Mouse (Mus musculus) limb, embryonic 14.5 days (tissue): ENCODE measurements around the gene Snrnp40. TPM values are rescaled to one million over a fixed set of nuclear protein-coding genes. Genes with fewer than 3 reads are reported as not detected.

Experiments used
- ATAC-seq: fragments of 200-750 bp; cut with Nextera tagmentation; 2 replicates; pipeline ENCODE4 v1.8.0; 2017; ENCODE audit warnings: low read depth, moderate number of reproducible peaks, moderate TSS enrichment; ENCODE audit not compliant: low FRiP score
- DNase-seq: peaks from one replicate; pipeline ENCODE4 v3.0.0-alpha.2; 2015; ENCODE audit warnings: low spot score
- H3K27ac ChIP-seq: fragments of 300-500 bp; sonication (generic); replicated peaks from 2 replicates; pipeline ENCODE4 v1.5.1; 2014; ENCODE audit warnings: low read depth, mild to moderate bottlenecking, low read length, moderate library complexity, mixed read lengths
- H3K27me3 ChIP-seq: fragments of 300-500 bp; sonication (generic); 2 replicates; pipeline ENCODE4 v1.6.1; 2014; ENCODE audit warnings: low read length, mixed read lengths; ENCODE audit not compliant: control insufficient read depth, insufficient read depth
- H3K36me3 ChIP-seq: fragments of 300-500 bp; sonication (generic); 2 replicates; pipeline ENCODE4 v1.6.1; 2014; ENCODE audit warnings: mild to moderate bottlenecking, low read length, moderate library complexity, mixed read lengths; ENCODE audit not compliant: control insufficient read depth, insufficient read depth
- H3K4me1 ChIP-seq: fragments of 300-500 bp; sonication (generic); 2 replicates; pipeline ENCODE4 v1.6.1; 2014; ENCODE audit warnings: antibody characterized with exemption, low read length, mixed read lengths; ENCODE audit not compliant: control insufficient read depth, insufficient read depth
- H3K4me2 ChIP-seq: fragments of 300-500 bp; sonication (generic); replicated peaks from 2 replicates; pipeline ENCODE4 v1.6.1; 2014; ENCODE audit warnings: low read depth, mild to moderate bottlenecking, low read length, moderate library complexity; ENCODE audit not compliant: severe bottlenecking
- H3K4me3 ChIP-seq: fragments of 300-500 bp; sonication (generic); replicated peaks from 2 replicates; pipeline ENCODE4 v1.5.1; 2014; ENCODE audit warnings: low read length
- H3K9ac ChIP-seq: fragments of 300-500 bp; sonication (generic); 2 replicates; pipeline ENCODE4 v1.6.1; 2014; ENCODE audit warnings: mild to moderate bottlenecking, low read depth, low read length, moderate library complexity; ENCODE audit not compliant: severe bottlenecking
- H3K9me3 ChIP-seq: fragments of 300-500 bp; sonication (generic); 2 replicates; pipeline ENCODE4 v1.6.1; 2016; ENCODE audit warnings: low read length; ENCODE audit not compliant: control insufficient read depth
- POLR2A ChIP-seq: fragments of 200-500 bp; IDR thresholded peaks from 2 replicates; pipeline ENCODE4 v1.8.0; 2012; ENCODE audit warnings: inconsistent platforms, mild to moderate bottlenecking, moderate library complexity, borderline replicate concordance; ENCODE audit not compliant: insufficient read depth, insufficient read length; ENCODE audit errors: extremely low read depth
- WGBS: fragments of 180-500 bp; shearing (Covaris S2); extraction: QIAGEN DNeasy Blood & Tissue Kit; methylation state at CpG from one replicate; pipeline ENCODE4 v1.1.7; 2014; 5-methylcytosine and 5-hydroxymethylcytosine counted together
- polyA plus RNA-seq, 2 experiments: library from polyadenylated mRNA; depleted of rRNA in 1 of 2; stranded (reverse) in 1 of 2; unstranded in 1 of 2; fragments of >200 nt; fragmentation: Nextera tagmentation in 1 of 2; extraction: Ambion mirVana in 1 of 2; gene quantifications; 2 replicates each; pipeline versions ENCODE4 v1.2.1 to v1.2.3; 2012 to 2014

The Snrnp40 gene
- polyA plus RNA-seq, 2 experiments, result 100 to 137 TPM

GRCm38 (mm10) chr4:130380418-130380817 lies 20.5 kb downstream of the Snrnp40 start:
- no peak overlapping the region for H3K9ac ChIP-seq
- H3K4me2 ChIP-seq, result no peak overlapping the region
- H3K9me3 ChIP-seq, result no peaks in the 10 kb centered on the region
- H3K27me3 ChIP-seq, result no peaks in the 10 kb centered on the region
- H3K36me3 ChIP-seq, result peaks cover 95% of the 10 kb centered on the region
- DNase-seq, result no peak
- WGBS, result 92% methylated on average over 2 of the region's 2 CpGs
- TF ChIP-seq POLR2A, result no peak
- H3K4me1 ChIP-seq, result no peaks in the 10 kb centered on the region
- H3K4me3 ChIP-seq, result no peak overlapping the region
- no peak for ATAC-seq
- no peak overlapping the region for H3K27ac ChIP-seq

GRCm38 (mm10) chr4:130387256-130387655 lies 27.3 kb downstream of the Snrnp40 start:
- Histone ChIP-seq H3K4me1 (no peaks in the 10 kb centered on the region), H3K27me3 (no peaks in the 10 kb centered on the region), H3K9ac (no peak overlapping the region), H3K4me3 (no peak overlapping the region), H3K36me3 (peaks cover 85% of the 10 kb centered on the region), H3K9me3 (no peaks in the 10 kb centered on the region), H3K27ac (no peak overlapping the region), H3K4me2 (no peak overlapping the region)
- WGBS, result 79% methylated on average over 3 of the region's 3 CpGs
- no peak for DNase-seq
- TF ChIP-seq POLR2A, result no peak
- no peak for ATAC-seq

DNA sequence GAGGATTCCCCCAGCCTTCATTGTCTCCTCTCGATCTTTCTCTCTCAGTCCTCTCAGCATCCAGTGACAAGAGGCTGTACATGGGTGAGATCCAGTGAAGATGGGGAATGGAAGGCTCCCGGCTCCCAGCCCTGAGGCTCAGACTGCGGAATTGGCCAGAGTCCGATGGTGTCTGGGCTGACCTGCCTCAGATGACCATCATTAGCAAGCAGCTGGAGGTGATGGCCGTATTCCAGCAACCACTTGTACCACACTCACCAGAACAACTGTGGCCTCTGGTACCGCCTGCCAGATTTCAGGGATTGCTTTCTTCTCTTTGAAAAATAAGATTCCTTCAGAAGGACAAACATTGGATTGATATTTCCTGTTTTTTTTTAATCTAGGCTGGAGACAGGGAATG lies 29.6 kb downstream of the Snrnp40 start:
- TF ChIP-seq POLR2A, result no peak
- no peaks in the 10 kb centered on the region for H3K9me3 ChIP-seq
- no peaks in the 10 kb centered on the region for H3K27me3 ChIP-seq
- 85% methylated on average over 6 of the region's 6 CpGs for WGBS
- H3K9ac ChIP-seq, result no peak overlapping the region
- no peak overlapping the region for H3K27ac ChIP-seq
- DNase-seq (no peak), ATAC-seq (no peak)
- no peaks in the 10 kb centered on the region for H3K4me1 ChIP-seq
- no peak overlapping the region for H3K4me2 ChIP-seq
- H3K4me3 ChIP-seq, result no peak overlapping the region
- H3K36me3 ChIP-seq, result peaks cover 63% of the 10 kb centered on the region

- Histone ChIP-seq H3K36me3 (peaks cover 58% of the 10 kb centered on the region), H3K4me2 (no peak overlapping the region), H3K27me3 (no peaks in the 10 kb centered on the region), H3K9ac (no peak overlapping the region), H3K4me3 (no peak overlapping the region), H3K9me3 (no peaks in the 10 kb centered on the region), H3K27ac (no peak overlapping the region), H3K4me1 (no peaks in the 10 kb centered on the region)
- no peak for TF ChIP-seq POLR2A
- WGBS, result 92% methylated on average over 7 of the region's 7 CpGs
- ATAC-seq, result no peak
- no peak for DNase-seq
Observed at GRCm38 (mm10) chr4:130389927-130390326, 30.0 kb downstream of the Snrnp40 start.

- no peak overlapping the region for H3K4me3 ChIP-seq
- TF ChIP-seq POLR2A, result no peak
- no peak overlapping the region for H3K9ac ChIP-seq
- DNase-seq, result no peak
- no peak for ATAC-seq
- no peak overlapping the region for H3K4me2 ChIP-seq
- H3K9me3 ChIP-seq, result no peaks in the 10 kb centered on the region
- no peaks in the 10 kb centered on the region for H3K27me3 ChIP-seq
- H3K36me3 ChIP-seq, result peaks cover 45% of the 10 kb centered on the region
- WGBS, result 68% methylated on average over 3 of the region's 3 CpGs
- H3K27ac ChIP-seq, result no peak overlapping the region; the same call in 1 of the 2 replicates
- no peaks in the 10 kb centered on the region for H3K4me1 ChIP-seq
Observed at GRCm38 (mm10) chr4:130391265-130391664, 31.3 kb downstream of the Snrnp40 start.

Other genes starting within 250 kb of the Snrnp40 start
- 0.10 and 0.37 TPM in 2 replicates for gene Hcrtr1, start 220.8 kb upstream of the Snrnp40 start, polyA plus RNA-seq (2012; rRNA removed)
- 0.08 TPM in 1 of 2 replicates, not detected in the other for gene Hcrtr1, start 220.8 kb upstream of the Snrnp40 start, polyA plus RNA-seq (2014; fragmentation: Nextera tagmentation; extraction: Ambion mirVana)
- 19.9 and 23.9 TPM in 2 replicates for gene Tinagl1, start 185.0 kb upstream of the Snrnp40 start, polyA plus RNA-seq (2012; rRNA removed)
- gene Tinagl1, start 185.0 kb upstream of the Snrnp40 start, polyA plus RNA-seq (2014; fragmentation: Nextera tagmentation; extraction: Ambion mirVana), result 13.6 and 14.2 TPM in 2 replicates
- 0.03 and 0.04 TPM in 2 replicates for gene Gm853, start 137.7 kb upstream of the Snrnp40 start, polyA plus RNA-seq (2012; rRNA removed)
- gene Gm853, start 137.7 kb upstream of the Snrnp40 start, polyA plus RNA-seq (2014; fragmentation: Nextera tagmentation; extraction: Ambion mirVana), result not detected in 2 replicates
- gene Serinc2, start 80.9 kb upstream of the Snrnp40 start, polyA plus RNA-seq (2012; rRNA removed), result 161 and 261 TPM in 2 replicates
- gene Serinc2, start 80.9 kb upstream of the Snrnp40 start, polyA plus RNA-seq (2014; fragmentation: Nextera tagmentation; extraction: Ambion mirVana), result 150 and 186 TPM in 2 replicates
- gene Fabp3, start 51.5 kb upstream of the Snrnp40 start, polyA plus RNA-seq (2012; rRNA removed), result 34.7 and 41.6 TPM in 2 replicates
- 34.0 and 47.3 TPM in 2 replicates for gene Fabp3, start 51.5 kb upstream of the Snrnp40 start, polyA plus RNA-seq (2014; fragmentation: Nextera tagmentation; extraction: Ambion mirVana)
- gene Gm10570, start 51.5 kb upstream of the Snrnp40 start, polyA plus RNA-seq (2012; rRNA removed), result 0.30 TPM in 1 of 2 replicates, not detected in the other
- gene Gm10570, start 51.5 kb upstream of the Snrnp40 start, polyA plus RNA-seq (2014; fragmentation: Nextera tagmentation; extraction: Ambion mirVana), result not detected in 2 replicates
- 25.9 and 33.3 TPM in 2 replicates for gene Zcchc17, start 189 bp upstream of the Snrnp40 start, polyA plus RNA-seq (2012; rRNA removed)
- gene Zcchc17, start 189 bp upstream of the Snrnp40 start, polyA plus RNA-seq (2014; fragmentation: Nextera tagmentation; extraction: Ambion mirVana), result 76.3 and 79.3 TPM in 2 replicates
- 33.5 and 50.3 TPM in 2 replicates for gene Nkain1, start 214.0 kb downstream of the Snrnp40 start, polyA plus RNA-seq (2012; rRNA removed)
- 3.4 and 4.5 TPM in 2 replicates for gene Nkain1, start 214.0 kb downstream of the Snrnp40 start, polyA plus RNA-seq (2014; fragmentation: Nextera tagmentation; extraction: Ambion mirVana)